ENCODE assay signal across 10 mouse cellular contexts in the genomic region with DNA sequence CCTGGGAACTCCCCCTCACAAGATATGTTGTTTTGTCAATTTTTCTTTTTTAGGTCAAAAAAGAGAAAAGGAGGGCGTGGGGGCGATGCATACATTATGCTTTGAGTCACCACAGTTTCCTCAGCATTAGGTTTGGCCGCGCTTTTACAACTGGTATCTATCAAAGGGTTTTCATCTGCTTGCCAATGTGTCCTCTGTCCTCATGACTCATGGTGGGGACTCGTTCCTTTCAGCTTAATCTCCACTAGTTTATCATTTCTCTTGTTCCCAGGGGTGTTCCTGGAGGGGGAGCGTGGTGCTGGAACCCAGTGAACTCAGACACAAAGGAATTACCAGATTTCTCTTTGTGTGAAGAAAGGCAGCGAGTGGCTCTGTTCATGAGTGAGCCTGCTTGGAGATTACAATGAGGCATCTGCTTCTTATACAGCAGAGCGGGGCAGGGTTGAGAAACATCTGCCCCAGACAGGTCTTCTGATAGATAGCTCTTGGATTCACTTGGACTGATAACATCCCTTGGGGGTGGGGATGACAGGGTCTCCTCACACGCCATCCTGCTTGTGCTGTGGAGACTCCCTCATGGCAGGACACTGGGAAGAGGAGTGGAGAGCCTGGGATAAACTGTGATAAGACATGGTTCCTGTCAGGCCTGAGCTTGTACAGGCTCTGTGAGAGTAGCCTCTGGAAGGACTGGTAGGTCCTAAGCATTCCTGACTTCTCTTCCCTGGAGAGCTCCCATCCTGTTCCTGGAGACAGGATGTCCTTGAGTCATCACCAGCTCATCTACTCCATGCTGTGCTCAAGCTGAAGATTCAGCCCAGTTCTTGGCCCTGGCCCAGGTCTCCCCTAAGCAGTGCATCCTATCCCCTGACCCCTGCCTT.
DNase-seq lines count a peak whose midpoint lies in the region; ATAC-seq and TF ChIP-seq lines count a peak whose summit lies in the region.
"Had no signal": no experiment of that assay in that cellular context is flagged by ENCODE, and none has a peak within 500 bp of the region (broad histone marks: within the 10 kb centered on the region; RNA-seq: fewer than 3 reads in every experiment).

No protein-coding gene starts in this region.

- TF ChIP-seq CTCF in stomach, postnatal 0 days (IDR thresholded peaks at IDR 0.05; ENCODE audit: low read depth) = no peak
- no peak for TF ChIP-seq CTCF in midbrain, postnatal 0 days (IDR thresholded peaks at IDR 0.05)

- no peak for TF ChIP-seq EP300 in stomach, postnatal 0 days (optimal IDR thresholded peaks at IDR 0.05)

- no peaks in the 10 kb centered on the region for H3K36me3 ChIP-seq in neural tube, embryonic 15.5 days
- H3K36me3 ChIP-seq in intestine, embryonic 15.5 days = no peaks in the 10 kb centered on the region
- no peaks in the 10 kb centered on the region for H3K36me3 ChIP-seq in stomach, postnatal 0 days (ENCODE audit: control insufficient read depth, insufficient read depth, low read length)
- H3K36me3 ChIP-seq in midbrain, postnatal 0 days (ENCODE audit: insufficient read depth, low read length) = no peaks in the 10 kb centered on the region

- no peaks in the 10 kb centered on the region for H3K27me3 ChIP-seq in neural tube, embryonic 15.5 days (replicated peaks)
- no peaks in the 10 kb centered on the region for H3K27me3 ChIP-seq in intestine, embryonic 15.5 days (replicated peaks)
- no peaks in the 10 kb centered on the region for H3K27me3 ChIP-seq in stomach, postnatal 0 days (ENCODE audit: control insufficient read depth, insufficient read depth, low read length)
- no peaks in the 10 kb centered on the region for H3K27me3 ChIP-seq in midbrain, postnatal 0 days (ENCODE audit: insufficient read depth, low read length)

- no peak overlapping the region for H3K9ac ChIP-seq in neural tube, embryonic 15.5 days (replicated peaks)
- H3K9ac ChIP-seq in intestine, embryonic 15.5 days = no peak overlapping the region
- no peak overlapping the region for H3K9ac ChIP-seq in stomach, postnatal 0 days (ENCODE audit: low read length)
- no peak overlapping the region for H3K9ac ChIP-seq in midbrain, postnatal 0 days (replicated peaks; ENCODE audit: low read length, poor library complexity, severe bottlenecking)

- peak; percentile 7 for DNase-seq in adrenal gland, postnatal 25 days
- no peak for DNase-seq in adrenal gland, postnatal 4 days (ENCODE audit: low spot score in 2 of 2)
- peak; percentile 19 for DNase-seq in neural tube, embryonic 10.5 days (ENCODE audit: extremely low spot score, low spot score)
- no peak for DNase-seq in stomach, postnatal 0 days (ENCODE audit: low spot score)
- no peak for DNase-seq in kidney, adult 9 months
- no peak for DNase-seq in midbrain, postnatal 0 days (ENCODE audit: low spot score)

- no peak overlapping the region for H3K4me2 ChIP-seq in neural tube, embryonic 15.5 days
- no peak overlapping the region for H3K4me2 ChIP-seq in intestine, embryonic 15.5 days (replicated peaks)
- no peak overlapping the region for H3K4me2 ChIP-seq in stomach, postnatal 0 days (replicated peaks; ENCODE audit: low read depth)
- H3K4me2 ChIP-seq in midbrain, postnatal 0 days (ENCODE audit: low read depth, low read length, poor library complexity, severe bottlenecking) = no peak overlapping the region
- H3K4me2 ChIP-seq: midbrain, embryonic 11.5 days had no signal

- no peaks in the 10 kb centered on the region for H3K4me1 ChIP-seq in neural tube, embryonic 15.5 days
- no peaks in the 10 kb centered on the region; the same call in 1 of the 2 replicates for H3K4me1 ChIP-seq in intestine, embryonic 15.5 days (replicated peaks)
- H3K4me1 ChIP-seq in stomach, postnatal 0 days (replicated peaks; ENCODE audit: control insufficient read depth, insufficient read depth) = 0 out of 2 replicates have a peak, but pooled peaks cover 4% of the 10 kb centered on the region
- H3K4me1 ChIP-seq in midbrain, postnatal 0 days (ENCODE audit: insufficient read depth, low read length) = no peaks in the 10 kb centered on the region

- no peaks in the 10 kb centered on the region for H3K9me3 ChIP-seq in neural tube, embryonic 15.5 days (replicated peaks)
- H3K9me3 ChIP-seq in intestine, embryonic 15.5 days = no peaks in the 10 kb centered on the region
- H3K9me3 ChIP-seq in stomach, postnatal 0 days (ENCODE audit: control insufficient read depth, low read length) = no peaks in the 10 kb centered on the region
- H3K9me3 ChIP-seq in midbrain, postnatal 0 days (ENCODE audit: low read length) = no peaks in the 10 kb centered on the region

- no peak overlapping the region for H3K27ac ChIP-seq in neural tube, embryonic 15.5 days (replicated peaks)
- H3K27ac ChIP-seq in intestine, embryonic 15.5 days = 0 out of 2 replicates have a peak overlapping the region, but pooled peaks have one; percentile 8
- H3K27ac ChIP-seq in stomach, postnatal 0 days (replicated peaks) = no peak overlapping the region
- H3K27ac ChIP-seq in midbrain, postnatal 0 days (ENCODE audit: low read depth, low read length) = no peak overlapping the region

- no peak overlapping the region for H3K4me3 ChIP-seq in neural tube, embryonic 15.5 days (replicated peaks)
- no peak overlapping the region for H3K4me3 ChIP-seq in intestine, embryonic 15.5 days (replicated peaks)
- H3K4me3 ChIP-seq in stomach, postnatal 0 days (ENCODE audit: low read depth, low read length) = no peak overlapping the region
- H3K4me3 ChIP-seq in midbrain, postnatal 0 days (ENCODE audit: low read depth, low read length) = no peak overlapping the region

- WGBS in neural tube, embryonic 15.5 days = 68% methylated on average over 9 of the region's 9 CpGs
- 47% methylated on average over 9 of the region's 9 CpGs for whole genome bisulfite sequencing in intestine, embryonic 15.5 days
- WGBS in stomach, postnatal 0 days = 46% methylated on average over 9 of the region's 9 CpGs
- 73% methylated on average over 9 of the region's 9 CpGs for WGBS in midbrain, postnatal 0 days

- ATAC-seq in neural tube, embryonic 15.5 days (ENCODE audit: low FRiP score) = no peak
- peak; percentile 75 for ATAC-seq in intestine, embryonic 15.5 days
- peak; percentile 47; the same call in 1 of the 2 replicates for ATAC-seq in stomach, postnatal 0 days (ENCODE audit: low FRiP score, low TSS enrichment)
- ATAC-seq in midbrain, postnatal 0 days (ENCODE audit: low FRiP score) = no peak
- ATAC-seq: inflammation-experienced regulatory T-cells, adult 6 months had no signal

Comparison
In these comparisons a context has a peak if more than half of its experiments do, and no peak if none do; other contexts are left out.
1. DNase-seq: peak in adrenal gland, postnatal 25 days (single experiment) and neural tube, embryonic 10.5 days (single experiment); none in adrenal gland, postnatal 4 days (0 of 2), stomach, postnatal 0 days (single experiment), kidney, adult 9 months (single experiment) and midbrain, postnatal 0 days (single experiment).
2. ATAC-seq: peak in intestine, embryonic 15.5 days (single experiment) and stomach, postnatal 0 days (single experiment); none in neural tube, embryonic 15.5 days (single experiment) and midbrain, postnatal 0 days (single experiment).